Mouse (Mus musculus): Measurements from ENCODE around the gene Zkscan17.

GRCm38 (mm10) chr11:59542442-59542841, 15.9 kb upstream of the Zkscan17 start:
- TF ChIP-seq MAFK (IDR thresholded peaks at IDR 0.05; ENCODE audit: insufficient replicate concordance, low read length): no peak
- no peak for TF ChIP-seq ZMIZ1 (IDR thresholded peaks at IDR 0.05; ENCODE audit: low read depth, low read length)
- TF ChIP-seq MXI1 (IDR thresholded peaks at IDR 0.05; ENCODE audit: low read depth, low read length): no peak
- TF ChIP-seq POLR2A (IDR thresholded peaks at IDR 0.05; ENCODE audit: low read depth, low read length): no peak
- TF ChIP-seq CTCF (conservative IDR thresholded peaks at IDR 0.05 in 1 of 2, IDR thresholded peaks at IDR 0.05 in 1 of 2; ENCODE audit: low read depth in 2 of 2, low read length in 2 of 2): no peak
- no peak for TF ChIP-seq EP300 (IDR thresholded peaks at IDR 0.05; ENCODE audit: low read length)
- no peak for TF ChIP-seq ETS1 (conservative IDR thresholded peaks at IDR 0.05; ENCODE audit: low read depth, low read length)
